ENCODE assay signal across 15 mouse cellular contexts in genomic region chr6:113860023-113860734, GRCm38 (mm10).
DNase-seq lines count a peak whose midpoint lies in the region; ATAC-seq and TF ChIP-seq lines count a peak whose summit lies in the region.
"Had no signal": no experiment of that assay in that cellular context is flagged by ENCODE, and none has a peak within 500 bp of the region (broad histone marks: within the 10 kb centered on the region; RNA-seq: fewer than 3 reads in every experiment).

No protein-coding gene starts in this region.

- 12% methylated on average over 9 of the region's 9 CpGs for WGBS in cerebellum, adult 2 months
- WGBS in neural tube, embryonic 13.5 days = 56% methylated on average over 9 of the region's 9 CpGs
- 60% methylated on average over 9 of the region's 9 CpGs for WGBS in neural tube, embryonic 15.5 days
- WGBS in hindbrain, embryonic 13.5 days = 53% methylated on average over 9 of the region's 9 CpGs

- no peak overlapping the region for H3K9ac ChIP-seq in neural tube, embryonic 13.5 days
- no peak overlapping the region; the same call in 1 of the 2 replicates for H3K9ac ChIP-seq in neural tube, embryonic 15.5 days (replicated peaks)
- H3K9ac ChIP-seq in hindbrain, embryonic 13.5 days = peak overlapping the region; percentile 39; the same call in 1 of the 2 replicates
- H3K9ac ChIP-seq: intestine, embryonic 15.5 days; liver, postnatal 0 days had no signal

- peak overlapping the region; percentile 0 for H3K4me3 ChIP-seq in cerebellum, adult 2 months (replicated peaks; ENCODE audit: insufficient read depth, low read depth, low read length)
- H3K4me3 ChIP-seq in neural tube, embryonic 13.5 days = no peak overlapping the region
- no peak overlapping the region for H3K4me3 ChIP-seq in neural tube, embryonic 15.5 days (replicated peaks)
- no peak overlapping the region for H3K4me3 ChIP-seq in hindbrain, embryonic 13.5 days
- H3K4me3 ChIP-seq: intestine, embryonic 15.5 days had no signal

- peaks cover 85% of the 10 kb centered on the region for H3K4me1 ChIP-seq in cerebellum, adult 2 months (ENCODE audit: control insufficient read depth, insufficient read depth, low read length)
- H3K4me1 ChIP-seq in neural tube, embryonic 13.5 days (replicated peaks) = peaks cover 68% of the 10 kb centered on the region
- H3K4me1 ChIP-seq in neural tube, embryonic 15.5 days = peaks cover 38% of the 10 kb centered on the region
- H3K4me1 ChIP-seq in hindbrain, embryonic 13.5 days (replicated peaks) = peaks cover 62% of the 10 kb centered on the region
- H3K4me1 ChIP-seq: intestine, embryonic 15.5 days had no signal

- no peak overlapping the region for H3K4me2 ChIP-seq in neural tube, embryonic 13.5 days
- H3K4me2 ChIP-seq in neural tube, embryonic 15.5 days = no peak overlapping the region
- H3K4me2 ChIP-seq in hindbrain, embryonic 13.5 days = no peak overlapping the region
- H3K4me2 ChIP-seq: intestine, embryonic 15.5 days had no signal

- no peak for TF ChIP-seq POLR2A in cerebellum, adult 2 months (IDR thresholded peaks at IDR 0.05; ENCODE audit: borderline replicate concordance, insufficient read depth, low read length)

- H3K27ac ChIP-seq in cerebellum, adult 2 months (ENCODE audit: insufficient read depth, low read length) = peak overlapping the region; percentile 80
- peak overlapping the region; percentile 80 for H3K27ac ChIP-seq in neural tube, embryonic 13.5 days (replicated peaks)
- H3K27ac ChIP-seq in neural tube, embryonic 15.5 days (replicated peaks) = no peak overlapping the region
- H3K27ac ChIP-seq in hindbrain, embryonic 13.5 days = peak overlapping the region; percentile 76
- H3K27ac ChIP-seq: intestine, embryonic 15.5 days had no signal

- no peaks in the 10 kb centered on the region for H3K27me3 ChIP-seq in cerebellum, adult 2 months (ENCODE audit: control insufficient read depth, insufficient read depth, low read length)
- no peaks in the 10 kb centered on the region for H3K27me3 ChIP-seq in neural tube, embryonic 13.5 days
- H3K27me3 ChIP-seq in neural tube, embryonic 15.5 days (replicated peaks) = no peaks in the 10 kb centered on the region
- H3K27me3 ChIP-seq in hindbrain, embryonic 13.5 days = no peaks in the 10 kb centered on the region
- H3K27me3 ChIP-seq: intestine, embryonic 15.5 days had no signal

- intact Hi-C loops in heart, postnatal 14 days (cut with DNase I) = no loop called here

- no peak for DNase-seq in cerebellum, adult 2 months
- no peak for DNase-seq in cerebellum, adult 9-11 months
- peak; percentile 59 for DNase-seq in testis, postnatal 10 days (ENCODE audit: low spot score)
- DNase-seq in heart, postnatal 14 days = no peak
- no peak for DNase-seq in thymus, adult 18-20 months
- DNase-seq: heart, adult 11 months; kidney, postnatal 36 days; layer of hippocampus, postnatal 36 days; liver, postnatal 0 days; lung, postnatal 36 days had no signal

- ATAC-seq in neural tube, embryonic 13.5 days (ENCODE audit: low read depth) = no peak
- no peak for ATAC-seq in neural tube, embryonic 15.5 days (ENCODE audit: low FRiP score)
- no peak for ATAC-seq in hindbrain, embryonic 13.5 days (ENCODE audit: low FRiP score)
- ATAC-seq: intestine, embryonic 15.5 days; liver, postnatal 0 days; Patski had no signal

- TF ChIP-seq CTCF in cerebellum, adult 2 months (IDR thresholded peaks at IDR 0.05; ENCODE audit: borderline replicate concordance, insufficient read depth, low read depth, low read length) = no peak

- no peaks in the 10 kb centered on the region for H3K9me3 ChIP-seq in neural tube, embryonic 13.5 days
- H3K9me3 ChIP-seq in neural tube, embryonic 15.5 days (replicated peaks) = no peaks in the 10 kb centered on the region
- H3K9me3 ChIP-seq in hindbrain, embryonic 13.5 days = no peaks in the 10 kb centered on the region
- H3K9me3 ChIP-seq: intestine, embryonic 15.5 days had no signal

- H3K36me3 ChIP-seq in neural tube, embryonic 13.5 days = no peaks in the 10 kb centered on the region
- H3K36me3 ChIP-seq in neural tube, embryonic 15.5 days = no peaks in the 10 kb centered on the region
- H3K36me3 ChIP-seq in hindbrain, embryonic 13.5 days = no peaks in the 10 kb centered on the region
- H3K36me3 ChIP-seq: intestine, embryonic 15.5 days had no signal
